10 mouse cellular contexts compared by ENCODE assay signal in genomic region chr11:86872537-86873405, GRCm38 (mm10).
DNase-seq lines count a peak whose midpoint lies in the region; ATAC-seq and TF ChIP-seq lines count a peak whose summit lies in the region.
"Had no signal": no experiment of that assay in that cellular context is flagged by ENCODE, and none has a peak within 500 bp of the region (broad histone marks: within the 10 kb centered on the region; RNA-seq: fewer than 3 reads in every experiment).

No protein-coding gene starts in this region.

- ATAC-seq in hindbrain, embryonic 11.5 days (ENCODE audit: low FRiP score), result no peak
- ATAC-seq in embryonic facial prominence, embryonic 13.5 days (ENCODE audit: insufficient number of reproducible peaks, insufficient read depth, low FRiP score, low TSS enrichment, low read depth), result peak; percentile 43; the same call in 1 of the 2 replicates
- peak; percentile 60; the same call in 1 of the 2 replicates for ATAC-seq in midbrain, embryonic 12.5 days (ENCODE audit: low FRiP score, low read depth)
- ATAC-seq in neural tube, embryonic 15.5 days (ENCODE audit: low FRiP score), result no peak
- no peak for ATAC-seq in heart, embryonic 11.5 days (replicated peaks; ENCODE audit: insufficient number of reproducible peaks, low FRiP score, low TSS enrichment)

- H3K36me3 ChIP-seq in hindbrain, embryonic 10.5 days, result no peaks in the 10 kb centered on the region
- no peaks in the 10 kb centered on the region for H3K36me3 ChIP-seq in hindbrain, embryonic 11.5 days (ENCODE audit: control insufficient read depth, insufficient read depth, low read length)
- H3K36me3 ChIP-seq in embryonic facial prominence, embryonic 13.5 days, result no peaks in the 10 kb centered on the region
- no peaks in the 10 kb centered on the region for H3K36me3 ChIP-seq in kidney, adult 2 months (ENCODE audit: control insufficient read depth, insufficient read depth, low read length)
- H3K36me3 ChIP-seq in midbrain, embryonic 12.5 days, result no peaks in the 10 kb centered on the region
- H3K36me3 ChIP-seq in neural tube, embryonic 15.5 days, result no peaks in the 10 kb centered on the region
- no peaks in the 10 kb centered on the region for H3K36me3 ChIP-seq in heart, embryonic 11.5 days (ENCODE audit: control insufficient read depth, insufficient read depth, low read length)

- no peak overlapping the region for H3K9ac ChIP-seq in hindbrain, embryonic 11.5 days (ENCODE audit: low read depth, low read length)
- no peak overlapping the region for H3K9ac ChIP-seq in embryonic facial prominence, embryonic 13.5 days
- H3K9ac ChIP-seq in midbrain, embryonic 12.5 days (replicated peaks), result no peak overlapping the region
- no peak overlapping the region for H3K9ac ChIP-seq in neural tube, embryonic 15.5 days (replicated peaks)
- no peak overlapping the region for H3K9ac ChIP-seq in heart, embryonic 11.5 days (ENCODE audit: low read depth, low read length)

- WGBS in hindbrain, embryonic 10.5 days, result 56% methylated on average over 10 of the region's 10 CpGs
- 61% methylated on average over 10 of the region's 10 CpGs for WGBS in hindbrain, embryonic 11.5 days
- WGBS in embryonic facial prominence, embryonic 13.5 days, result 60% methylated on average over 10 of the region's 10 CpGs
- 55% methylated on average over 10 of the region's 10 CpGs for WGBS in kidney, adult 2 months
- WGBS in midbrain, embryonic 12.5 days, result 55% methylated on average over 10 of the region's 10 CpGs
- 56% methylated on average over 10 of the region's 10 CpGs for WGBS in neural tube, embryonic 15.5 days
- 47% methylated on average over 10 of the region's 10 CpGs for WGBS in heart, embryonic 11.5 days (ENCODE audit: insufficient replicate concordance)

- no peak overlapping the region for H3K4me2 ChIP-seq in hindbrain, embryonic 11.5 days (replicated peaks; ENCODE audit: low read depth, low read length)
- H3K4me2 ChIP-seq in embryonic facial prominence, embryonic 13.5 days, result no peak overlapping the region
- H3K4me2 ChIP-seq in midbrain, embryonic 12.5 days (replicated peaks), result no peak overlapping the region
- no peak overlapping the region for H3K4me2 ChIP-seq in neural tube, embryonic 15.5 days
- no peak overlapping the region for H3K4me2 ChIP-seq in heart, embryonic 11.5 days

- H3K27ac ChIP-seq in hindbrain, embryonic 10.5 days, result peak overlapping the region; percentile 83
- no peak overlapping the region for H3K27ac ChIP-seq in hindbrain, embryonic 11.5 days (ENCODE audit: low read depth, low read length)
- H3K27ac ChIP-seq in embryonic facial prominence, embryonic 13.5 days, result peak overlapping the region; percentile 23; the same call in 1 of the 2 replicates
- H3K27ac ChIP-seq in kidney, adult 2 months (ENCODE audit: insufficient read depth, low read depth, low read length), result no peak overlapping the region
- peak overlapping the region; percentile 66 for H3K27ac ChIP-seq in midbrain, embryonic 12.5 days (replicated peaks)
- no peak overlapping the region for H3K27ac ChIP-seq in neural tube, embryonic 15.5 days (replicated peaks)
- H3K27ac ChIP-seq in heart, embryonic 11.5 days (ENCODE audit: low read depth, low read length), result no peak overlapping the region

- no peak for TF ChIP-seq POLR2A in kidney, adult 2 months (IDR thresholded peaks at IDR 0.05; ENCODE audit: low read depth, low read length)

- DNase-seq in hindbrain, embryonic 10.5 days (ENCODE audit: low spot score), result peak; percentile 18
- no peak for DNase-seq in hindbrain, embryonic 11.5 days (ENCODE audit: low spot score)
- DNase-seq in kidney, adult 2 months, result peak; percentile 85
- DNase-seq in layer of hippocampus, adult 11-12 months (ENCODE audit: low spot score), result no peak
- DNase-seq: adrenal gland, adult 2 months; B cell, adult 2 months had no signal

- no peak overlapping the region for H3K4me3 ChIP-seq in hindbrain, embryonic 10.5 days
- no peak overlapping the region for H3K4me3 ChIP-seq in hindbrain, embryonic 11.5 days (ENCODE audit: low read depth, low read length)
- no peak overlapping the region for H3K4me3 ChIP-seq in embryonic facial prominence, embryonic 13.5 days
- H3K4me3 ChIP-seq in kidney, adult 2 months (ENCODE audit: insufficient read depth, low read depth, low read length), result no peak overlapping the region
- no peak overlapping the region for H3K4me3 ChIP-seq in midbrain, embryonic 12.5 days
- H3K4me3 ChIP-seq in neural tube, embryonic 15.5 days (replicated peaks), result no peak overlapping the region
- no peak overlapping the region for H3K4me3 ChIP-seq in heart, embryonic 11.5 days (ENCODE audit: low read depth, low read length)

- peaks cover 46% of the 10 kb centered on the region for H3K4me1 ChIP-seq in hindbrain, embryonic 10.5 days (replicated peaks)
- H3K4me1 ChIP-seq in hindbrain, embryonic 11.5 days (replicated peaks; ENCODE audit: control insufficient read depth, insufficient read depth, low read length), result peaks cover 5% of the 10 kb centered on the region; the same call in 1 of the 2 replicates
- H3K4me1 ChIP-seq in embryonic facial prominence, embryonic 13.5 days, result peaks cover 25% of the 10 kb centered on the region
- peaks cover 17% of the 10 kb centered on the region; the same call in 1 of the 2 replicates for H3K4me1 ChIP-seq in kidney, adult 2 months (ENCODE audit: control insufficient read depth, insufficient read depth, low read length)
- peaks cover 16% of the 10 kb centered on the region for H3K4me1 ChIP-seq in midbrain, embryonic 12.5 days
- peaks cover 9% of the 10 kb centered on the region; the same call in 1 of the 2 replicates for H3K4me1 ChIP-seq in neural tube, embryonic 15.5 days
- peaks cover 24% of the 10 kb centered on the region for H3K4me1 ChIP-seq in heart, embryonic 11.5 days (ENCODE audit: control insufficient read depth, insufficient read depth, low read length)

- no peak for TF ChIP-seq CTCF in kidney, adult 2 months (conservative IDR thresholded peaks at IDR 0.05; ENCODE audit: insufficient read depth, insufficient read length, low read depth, low read length)

- no peaks in the 10 kb centered on the region for H3K27me3 ChIP-seq in hindbrain, embryonic 10.5 days (ENCODE audit: insufficient read depth, poor library complexity, severe bottlenecking)
- no peaks in the 10 kb centered on the region for H3K27me3 ChIP-seq in hindbrain, embryonic 11.5 days (ENCODE audit: control insufficient read depth, insufficient read depth, low read length)
- H3K27me3 ChIP-seq in embryonic facial prominence, embryonic 13.5 days, result no peaks in the 10 kb centered on the region; the same call in 1 of the 2 replicates
- H3K27me3 ChIP-seq in kidney, adult 2 months (replicated peaks; ENCODE audit: control insufficient read depth, insufficient read depth, low read length), result no peaks in the 10 kb centered on the region
- H3K27me3 ChIP-seq in midbrain, embryonic 12.5 days, result no peaks in the 10 kb centered on the region
- H3K27me3 ChIP-seq in neural tube, embryonic 15.5 days (replicated peaks), result no peaks in the 10 kb centered on the region
- H3K27me3 ChIP-seq in heart, embryonic 11.5 days (ENCODE audit: control insufficient read depth, insufficient read depth, low read length), result no peaks in the 10 kb centered on the region

- H3K9me3 ChIP-seq in hindbrain, embryonic 10.5 days, result no peaks in the 10 kb centered on the region
- no peaks in the 10 kb centered on the region for H3K9me3 ChIP-seq in hindbrain, embryonic 11.5 days (ENCODE audit: control insufficient read depth, low read length)
- no peaks in the 10 kb centered on the region for H3K9me3 ChIP-seq in embryonic facial prominence, embryonic 13.5 days
- H3K9me3 ChIP-seq in midbrain, embryonic 12.5 days, result no peaks in the 10 kb centered on the region
- H3K9me3 ChIP-seq in neural tube, embryonic 15.5 days (replicated peaks), result no peaks in the 10 kb centered on the region
- H3K9me3 ChIP-seq in heart, embryonic 11.5 days (replicated peaks; ENCODE audit: control insufficient read depth, low read length), result no peaks in the 10 kb centered on the region

Comparison
In these comparisons a context has a peak if more than half of its experiments do, and no peak if none do; other contexts are left out.
1. DNase-seq: peak in hindbrain, embryonic 10.5 days (single experiment) and kidney, adult 2 months (single experiment); none in hindbrain, embryonic 11.5 days (single experiment) and layer of hippocampus, adult 11-12 months (single experiment).
2. H3K27ac ChIP-seq: peak in hindbrain, embryonic 10.5 days (single experiment), embryonic facial prominence, embryonic 13.5 days (single experiment) and midbrain, embryonic 12.5 days (single experiment); none in hindbrain, embryonic 11.5 days (single experiment), kidney, adult 2 months (single experiment), neural tube, embryonic 15.5 days (single experiment) and heart, embryonic 11.5 days (single experiment).
3. ATAC-seq: peak in embryonic facial prominence, embryonic 13.5 days (single experiment) and midbrain, embryonic 12.5 days (single experiment); none in hindbrain, embryonic 11.5 days (single experiment), neural tube, embryonic 15.5 days (single experiment) and heart, embryonic 11.5 days (single experiment).